Mouse (Mus musculus) heart, postnatal 0 days (tissue): ENCODE data around the gene Foxp1.

Experiments used
- CTCF ChIP-seq: IDR thresholded peaks from 2 replicates; pipeline ENCODE4 v1.5.1; 2016; ENCODE audit warnings: antibody characterized with exemption, control low read depth, low read depth
- EP300 ChIP-seq: IDR thresholded peaks from 2 replicates; pipeline ENCODE4 v1.6.1; 2016; ENCODE audit warnings: antibody characterized with exemption, low read depth

GRCm38 (mm10) chr6:99047322-99047721, 475.2 kb downstream of the Foxp1 start:
- TF ChIP-seq CTCF: no peak
- no peak for TF ChIP-seq EP300
